Mouse (Mus musculus): ENCODE data around the gene Myod1.

The Myod1 gene

DNA sequence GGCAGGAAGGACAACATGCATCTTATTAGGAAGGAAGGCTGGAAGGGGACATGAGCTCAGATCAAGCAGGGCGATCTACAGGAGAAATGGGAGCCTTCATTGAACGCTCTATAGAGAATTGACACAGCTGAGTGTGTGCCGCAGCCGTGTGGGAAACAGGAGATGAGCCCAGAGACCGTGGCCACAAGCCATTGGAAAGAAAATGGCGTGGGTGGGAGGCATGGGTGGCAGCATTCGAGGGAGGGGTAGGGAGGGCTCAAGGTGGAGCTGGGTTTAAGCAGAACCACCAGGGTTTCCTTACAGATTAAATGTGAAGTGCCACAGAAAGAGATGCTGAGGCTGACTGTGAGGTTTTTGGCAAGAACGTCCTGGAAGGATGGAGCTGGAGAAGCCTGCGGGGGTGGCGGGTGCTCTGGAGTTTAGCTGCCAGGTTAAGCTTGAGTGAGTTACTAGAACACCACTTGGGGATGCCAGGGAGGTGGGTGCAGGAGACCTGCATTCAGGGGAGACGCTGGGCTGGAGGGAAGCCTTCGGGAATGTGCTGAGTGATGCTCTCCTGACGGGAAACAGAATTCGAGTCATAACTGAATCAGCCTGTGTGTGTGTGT lies 39.6 kb downstream of the Myod1 start:
- DNase-seq (ENCODE audit: low spot score): no peak

DNA sequence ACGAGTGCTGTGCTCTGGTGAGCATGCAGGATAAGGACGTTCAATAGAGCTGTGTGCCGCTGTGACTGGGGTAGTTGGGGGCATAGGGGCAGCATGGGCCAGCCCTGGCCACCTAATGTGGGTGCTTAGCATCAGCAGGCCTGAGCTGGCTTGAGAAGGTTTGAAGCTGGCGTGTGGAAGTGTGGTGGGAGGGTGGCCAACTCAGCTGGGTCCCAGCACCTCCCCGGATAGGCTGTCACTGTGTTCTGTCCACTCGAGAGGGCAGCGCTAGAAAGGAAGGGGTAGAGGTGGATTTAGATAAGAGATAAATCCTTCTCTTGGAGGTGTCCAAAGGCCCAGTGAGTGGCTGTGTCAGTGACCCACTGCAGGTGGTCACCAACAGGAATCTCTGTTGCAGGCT lies 41.2 kb downstream of the Myod1 start:
- no peak for DNase-seq (ENCODE audit: low spot score)

DNA sequence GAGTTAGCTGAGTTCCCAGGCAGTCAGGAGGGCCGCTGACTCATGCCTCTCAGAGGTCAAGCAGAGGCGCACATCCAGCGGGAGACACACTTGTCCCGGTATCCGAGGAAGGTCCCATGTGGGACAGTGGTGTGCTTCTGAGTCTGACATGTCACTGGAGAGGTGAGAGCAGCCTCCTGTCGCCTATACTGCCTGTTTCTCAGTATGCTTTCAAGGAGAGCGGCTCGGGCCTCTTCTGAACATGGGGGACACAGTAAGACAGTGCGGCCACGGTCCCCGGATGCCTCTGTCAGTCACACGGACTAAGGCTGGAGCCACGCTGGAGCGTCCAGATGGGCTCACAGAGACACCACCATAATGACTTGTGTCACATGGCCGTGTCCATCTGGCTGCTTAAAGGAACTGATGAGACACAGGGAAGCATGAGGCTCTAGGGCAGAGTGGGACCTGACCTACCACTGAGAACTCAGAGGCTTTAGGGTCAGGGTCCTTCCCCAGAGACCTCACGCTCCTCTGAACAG lies 41.9 kb downstream of the Myod1 start:
- DNase-seq (ENCODE audit: low spot score): peak; percentile 35

DNA sequence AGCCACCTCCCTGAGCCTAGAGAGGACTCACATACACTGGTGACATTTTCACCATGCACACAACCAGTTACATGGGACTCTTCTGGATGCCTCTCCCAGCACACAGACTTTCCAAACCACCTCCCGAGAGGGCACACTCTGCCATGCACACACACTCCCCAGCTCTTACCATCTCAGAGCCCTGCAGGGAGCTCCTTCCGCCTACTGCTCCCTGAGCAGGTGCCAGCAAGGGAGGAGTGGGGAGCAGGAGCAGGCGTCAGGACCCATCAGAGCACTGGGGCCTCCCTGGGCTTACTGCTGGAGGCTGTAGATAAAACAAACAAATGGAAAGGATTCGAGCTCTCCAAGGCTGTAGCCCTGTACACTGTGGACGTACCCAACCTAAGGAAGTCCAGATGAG lies 45.3 kb downstream of the Myod1 start:
- no peak for DNase-seq (ENCODE audit: low spot score)

DNA sequence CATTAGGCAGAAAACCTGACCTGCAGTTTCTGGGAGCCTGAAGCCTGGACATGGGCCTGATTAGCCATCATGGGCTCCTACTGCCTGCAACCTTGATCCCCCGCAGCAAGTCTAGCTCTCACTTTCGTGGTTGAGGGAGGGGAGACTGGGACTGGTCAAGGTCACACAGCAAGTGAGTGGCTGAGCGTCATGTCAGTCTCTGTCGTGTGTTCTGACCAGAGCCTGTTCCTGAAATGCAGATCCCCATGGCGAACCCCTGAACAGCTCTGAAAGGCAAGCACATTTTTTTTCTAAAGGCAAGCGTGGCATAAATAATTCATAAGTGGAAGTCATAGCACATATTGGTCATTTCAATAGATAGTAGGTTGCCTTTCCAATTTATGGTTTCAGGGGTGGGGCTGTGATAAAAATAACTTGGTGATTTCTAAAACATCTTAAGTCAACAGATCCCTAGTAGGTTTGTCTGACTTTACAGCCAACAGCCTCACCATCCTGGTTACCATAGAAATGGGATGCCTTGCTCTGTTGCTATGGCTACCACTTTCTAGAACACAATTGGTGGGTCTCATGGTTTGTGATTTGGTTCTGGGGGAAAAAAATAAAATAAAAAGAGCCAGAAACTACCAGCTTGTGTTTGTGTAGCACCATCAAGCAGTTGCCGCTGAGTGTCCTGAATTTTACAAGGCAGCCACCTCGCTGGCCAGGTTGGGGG lies 45.9 kb downstream of the Myod1 start:
- no peak for DNase-seq (ENCODE audit: low spot score)

DNA sequence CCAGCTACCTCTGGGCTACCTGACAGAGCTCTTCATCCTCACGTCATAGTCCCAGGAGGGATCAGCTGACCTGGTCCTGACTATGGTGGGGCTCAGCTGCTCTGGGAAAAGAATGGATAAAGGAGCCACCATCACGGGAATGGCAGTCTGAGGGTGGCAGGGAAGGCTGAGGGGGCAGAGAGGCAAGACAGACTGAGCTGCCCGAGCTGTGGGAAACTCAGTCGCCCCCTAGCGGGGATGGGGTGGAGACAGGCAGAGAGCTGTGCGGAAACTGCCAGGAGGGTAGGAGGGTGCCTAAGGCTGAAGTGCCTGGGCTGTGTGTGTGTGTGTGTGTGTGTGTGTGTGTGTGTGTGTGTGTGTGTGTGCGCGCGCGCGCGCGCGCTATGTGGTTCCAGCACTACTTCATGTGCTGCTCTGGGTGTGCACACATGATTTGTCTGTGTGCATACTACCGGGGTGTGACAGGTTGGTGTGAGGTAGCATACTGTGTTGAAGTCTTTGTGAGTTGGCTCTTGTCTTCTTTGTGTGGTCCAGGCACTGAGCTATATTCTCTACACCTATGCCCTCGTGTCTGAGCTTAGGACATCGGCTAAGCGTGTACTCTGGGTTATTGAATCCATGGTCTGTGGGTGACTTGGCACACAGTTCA lies 46.6 kb downstream of the Myod1 start:
- peak; percentile 72 for DNase-seq (ENCODE audit: low spot score)

DNA sequence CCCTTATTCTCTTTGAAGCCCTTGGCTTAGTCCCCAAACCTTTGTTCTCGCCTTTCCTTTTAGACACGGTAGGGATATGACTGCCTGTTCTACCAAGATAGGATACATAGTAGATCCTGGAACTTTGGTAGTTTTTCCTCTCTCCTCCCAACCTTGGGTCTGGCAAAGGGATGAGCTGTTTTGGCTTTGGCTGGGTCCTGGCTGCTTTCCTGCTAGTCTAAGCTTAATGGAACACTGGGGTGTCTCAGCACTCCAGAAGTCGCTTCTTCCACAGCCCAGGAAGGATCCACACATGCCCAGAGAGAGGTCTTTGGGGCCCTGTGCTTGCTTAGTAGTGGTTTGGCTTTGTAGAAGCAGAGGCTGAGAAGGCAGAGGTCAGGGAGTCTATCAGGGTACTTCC lies 47.7 kb downstream of the Myod1 start:
- DNase-seq (ENCODE audit: low spot score): no peak

DNA sequence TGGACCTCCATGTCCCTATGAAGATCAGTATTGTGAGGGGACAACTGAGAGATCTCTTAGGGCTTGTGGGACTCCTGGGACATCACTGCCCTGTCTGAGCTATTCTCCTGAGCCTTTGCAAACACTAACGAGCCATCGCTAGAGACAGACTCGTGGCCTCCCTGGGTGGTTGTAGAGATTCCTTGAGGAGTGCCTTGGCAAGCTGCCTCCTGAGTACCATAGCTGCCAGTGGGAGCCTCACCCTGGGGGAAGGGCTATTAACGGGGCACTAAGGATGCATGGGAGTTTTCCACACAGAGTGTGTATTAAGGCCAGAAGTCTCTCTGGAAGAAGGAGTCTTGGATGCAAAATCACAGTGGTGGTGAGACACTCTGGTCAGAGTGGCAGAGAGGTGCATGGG lies 48.7 kb downstream of the Myod1 start:
- DNase-seq (ENCODE audit: low spot score): no peak
